Mouse (Mus musculus) bone marrow macrophage, adult 2 months (primary cell): ENCODE results near the gene Steap3.

Experiments used
- CTCF ChIP-seq: IDR thresholded peaks from 2 replicates; pipeline ENCODE4 v1.5.1; 2012; ENCODE audit warnings: low read depth, mild to moderate bottlenecking, low read length, moderate library complexity
- POLR2A ChIP-seq: IDR thresholded peaks from 2 replicates; pipeline ENCODE4 v1.6.1; 2012; ENCODE audit warnings: mild to moderate bottlenecking, low read depth, low read length, borderline replicate concordance

- TF ChIP-seq CTCF = no peak
- TF ChIP-seq POLR2A = no peak
Measured at GRCm38 (mm10) chr1:120243987-120244386, 28.5 kb downstream of the Steap3 start.
